ENCODE assay signal across 22 mouse cellular contexts in genomic region chr4:148753849-148754248, GRCm38 (mm10). TPM values are rescaled to one million over a fixed set of nuclear protein-coding genes. Genes with fewer than 3 reads are reported as not detected.
DNase-seq lines count a peak whose midpoint lies in the region; ATAC-seq and TF ChIP-seq lines count a peak whose summit lies in the region.
"Had no signal": no experiment of that assay in that cellular context is flagged by ENCODE, and none has a peak within 500 bp of the region (broad histone marks: within the 10 kb centered on the region; RNA-seq: fewer than 3 reads in every experiment).

No protein-coding gene starts in this region.

- no peak for TF ChIP-seq EP300 in heart, postnatal 0 days (IDR thresholded peaks at IDR 0.05; ENCODE audit: low read depth)
- TF ChIP-seq EP300 in stomach, postnatal 0 days (optimal IDR thresholded peaks at IDR 0.05) = no peak

- peak overlapping the region; percentile 26; the same call in 1 of the 2 replicates for H3K9ac ChIP-seq in heart, postnatal 0 days (replicated peaks; ENCODE audit: low read depth, low read length)
- H3K9ac ChIP-seq in limb, embryonic 13.5 days = no peak overlapping the region
- H3K9ac ChIP-seq in stomach, postnatal 0 days (ENCODE audit: low read length) = no peak overlapping the region
- H3K9ac ChIP-seq: embryonic facial prominence, embryonic 12.5 days; forebrain, embryonic 12.5 days; heart, embryonic 15.5 days; liver, embryonic 14.5 days; lung, embryonic 14.5 days; midbrain, embryonic 15.5 days had no signal

- ATAC-seq in heart, postnatal 0 days (ENCODE audit: insufficient read depth, low read depth) = no peak
- ATAC-seq in limb, embryonic 13.5 days (ENCODE audit: low FRiP score, low read depth) = 0 out of 2 replicates have a peak, but pooled peaks have one; percentile 9
- ATAC-seq in stomach, postnatal 0 days (ENCODE audit: low FRiP score, low TSS enrichment) = peak; percentile 76
- ATAC-seq: hindbrain, embryonic 16.5 days; intestine, embryonic 16.5 days; midbrain, embryonic 15.5 days had no signal

- WGBS in heart, postnatal 0 days = 82% methylated on average over 8 of the region's 8 CpGs
- 86% methylated on average over 8 of the region's 8 CpGs for WGBS in limb, embryonic 13.5 days
- WGBS in stomach, postnatal 0 days = 51% methylated on average over 8 of the region's 8 CpGs
- 85% methylated on average over 8 of the region's 8 CpGs for WGBS in embryonic facial prominence, embryonic 10.5 days

- no peak overlapping the region for H3K4me3 ChIP-seq in heart, postnatal 0 days (ENCODE audit: low read depth, low read length)
- H3K4me3 ChIP-seq in limb, embryonic 13.5 days = no peak overlapping the region
- no peak overlapping the region for H3K4me3 ChIP-seq in stomach, postnatal 0 days (ENCODE audit: low read depth, low read length)
- no peak overlapping the region for H3K4me3 ChIP-seq in embryonic facial prominence, embryonic 10.5 days
- H3K4me3 ChIP-seq: embryonic facial prominence, embryonic 12.5 days; forebrain, embryonic 12.5 days; heart, embryonic 15.5 days; midbrain, embryonic 15.5 days had no signal

- H3K36me3 ChIP-seq in heart, postnatal 0 days (replicated peaks; ENCODE audit: control insufficient read depth, insufficient read depth, low read length) = no peaks in the 10 kb centered on the region
- no peaks in the 10 kb centered on the region for H3K36me3 ChIP-seq in limb, embryonic 13.5 days
- no peaks in the 10 kb centered on the region for H3K36me3 ChIP-seq in stomach, postnatal 0 days (ENCODE audit: control insufficient read depth, insufficient read depth, low read length)
- H3K36me3 ChIP-seq in embryonic facial prominence, embryonic 10.5 days (replicated peaks) = no peaks in the 10 kb centered on the region
- H3K36me3 ChIP-seq: embryonic facial prominence, embryonic 12.5 days; forebrain, embryonic 12.5 days; heart, embryonic 15.5 days; midbrain, embryonic 15.5 days had no signal

- H3K4me2 ChIP-seq in heart, postnatal 0 days (ENCODE audit: low read depth, low read length) = no peak overlapping the region
- no peak overlapping the region for H3K4me2 ChIP-seq in limb, embryonic 13.5 days (replicated peaks)
- H3K4me2 ChIP-seq in stomach, postnatal 0 days (replicated peaks; ENCODE audit: low read depth) = no peak overlapping the region
- H3K4me2 ChIP-seq: embryonic facial prominence, embryonic 12.5 days; forebrain, embryonic 12.5 days; heart, embryonic 15.5 days; lung, embryonic 14.5 days; midbrain, embryonic 15.5 days had no signal

- 0 out of 2 replicates have a peak, but pooled peaks cover 6% of the 10 kb centered on the region for H3K4me1 ChIP-seq in heart, postnatal 0 days (ENCODE audit: control insufficient read depth, insufficient read depth)
- peaks cover 14% of the 10 kb centered on the region for H3K4me1 ChIP-seq in limb, embryonic 13.5 days
- no peaks in the 10 kb centered on the region for H3K4me1 ChIP-seq in stomach, postnatal 0 days (replicated peaks; ENCODE audit: control insufficient read depth, insufficient read depth)
- peaks cover 40% of the 10 kb centered on the region for H3K4me1 ChIP-seq in embryonic facial prominence, embryonic 10.5 days
- H3K4me1 ChIP-seq: forebrain, embryonic 12.5 days; midbrain, embryonic 15.5 days had no signal

- H3K9me3 ChIP-seq in heart, postnatal 0 days (replicated peaks; ENCODE audit: control insufficient read depth, low read length) = no peaks in the 10 kb centered on the region
- no peaks in the 10 kb centered on the region for H3K9me3 ChIP-seq in limb, embryonic 13.5 days
- no peaks in the 10 kb centered on the region for H3K9me3 ChIP-seq in stomach, postnatal 0 days (ENCODE audit: control insufficient read depth, low read length)
- H3K9me3 ChIP-seq in embryonic facial prominence, embryonic 10.5 days = no peaks in the 10 kb centered on the region
- H3K9me3 ChIP-seq: embryonic facial prominence, embryonic 12.5 days; forebrain, embryonic 12.5 days; heart, embryonic 15.5 days; midbrain, embryonic 15.5 days had no signal

- H3K27me3 ChIP-seq in heart, postnatal 0 days (ENCODE audit: control insufficient read depth, insufficient read depth, low read length) = no peaks in the 10 kb centered on the region
- H3K27me3 ChIP-seq in limb, embryonic 13.5 days = peaks cover 16% of the 10 kb centered on the region
- H3K27me3 ChIP-seq in stomach, postnatal 0 days (ENCODE audit: control insufficient read depth, insufficient read depth, low read length) = no peaks in the 10 kb centered on the region
- peaks cover 48% of the 10 kb centered on the region for H3K27me3 ChIP-seq in embryonic facial prominence, embryonic 10.5 days (replicated peaks; ENCODE audit: low read depth, poor library complexity, severe bottlenecking)
- H3K27me3 ChIP-seq: heart, embryonic 15.5 days had no signal

- TF ChIP-seq CTCF in heart, postnatal 0 days (IDR thresholded peaks at IDR 0.05; ENCODE audit: low read depth) = no peak
- no peak for TF ChIP-seq CTCF in stomach, postnatal 0 days (IDR thresholded peaks at IDR 0.05; ENCODE audit: low read depth)

- no peak for DNase-seq in heart, postnatal 0 days (ENCODE audit: low spot score)
- no peak for DNase-seq in heart, adult 8-10 months (ENCODE audit: low spot score)
- DNase-seq in R1 (ENCODE audit: low read depth, low spot score) = peak; percentile 39
- DNase-seq in stomach, postnatal 0 days (ENCODE audit: low spot score) = peak; percentile 58
- DNase-seq in adrenal gland, adult 18-20 months (ENCODE audit: low spot score in 2 of 2) = no peak
- DNase-seq in embryonic facial prominence, embryonic 10.5 days (ENCODE audit: low spot score) = no peak
- DNase-seq: adrenal gland, postnatal 25 days; B cell, adult 2 months; cerebellum, postnatal 14 days; heart, postnatal 4 days; kidney, adult 9 months; kidney, postnatal 14 days; lung, embryonic 14.5 days; thymus, postnatal 14 days had no signal

- H3K27ac ChIP-seq in heart, postnatal 0 days (ENCODE audit: low read depth) = no peak overlapping the region
- no peak overlapping the region for H3K27ac ChIP-seq in limb, embryonic 13.5 days
- no peak overlapping the region for H3K27ac ChIP-seq in stomach, postnatal 0 days (replicated peaks)
- H3K27ac ChIP-seq in embryonic facial prominence, embryonic 10.5 days (replicated peaks) = no peak overlapping the region
- H3K27ac ChIP-seq: forebrain, embryonic 12.5 days; heart, embryonic 15.5 days; liver, embryonic 14.5 days; midbrain, embryonic 15.5 days had no signal

RNA-seq across cellular contexts. Expression of gene Casz1, which starts 50.4 kb away (rescaled TPM):
- total RNA-seq in heart, postnatal 0 days (2014; rRNA removed; ENCODE audit: low replicate concordance) = 42.6 and 45.4 TPM in 2 replicates
- 13.7 and 16.4 TPM in 2 replicates for polyA plus RNA-seq in heart, postnatal 0 days (2015; fragmentation: Nextera tagmentation; extraction: Ambion mirVana)
- 10 to 100 TPM; 40.6 to 49.5 (median 47.3) TPM for total RNA-seq in heart, adult 8-10 months (2022)
- polyA plus RNA-seq in limb, embryonic 13.5 days (2015; fragmentation: Nextera tagmentation; extraction: Ambion mirVana) = 4.1 and 4.5 TPM in 2 replicates
- polyA plus RNA-seq in stomach, postnatal 0 days (2015; fragmentation: Nextera tagmentation; extraction: Ambion mirVana) = 9.4 and 10.3 TPM in 2 replicates
- 1 to 10 TPM; 4.8 to 6.5 TPM for total RNA-seq in adrenal gland, adult 18-20 months (2021)
- polyA plus RNA-seq in embryonic facial prominence, embryonic 10.5 days (2016; fragmentation: Nextera tagmentation; extraction: Ambion mirVana) = 3.7 and 3.9 TPM in 2 replicates

Comparison
In these comparisons a context has a peak if more than half of its experiments do, and no peak if none do; other contexts are left out.
1. DNase-seq: peak in R1 (single experiment) and stomach, postnatal 0 days (single experiment); none in heart, postnatal 0 days (single experiment), heart, adult 8-10 months (single experiment), adrenal gland, adult 18-20 months (0 of 2) and embryonic facial prominence, embryonic 10.5 days (single experiment).